Mouse (Mus musculus): ENCODE data around the gene Gins1. TPM values are rescaled to one million over a fixed set of nuclear protein-coding genes. Genes with fewer than 3 reads are reported as not detected.
"Not testable (repeated sequence)": the region's sequence is repeated elsewhere in the genome, so short reads cannot be mapped to it uniquely, and the experiment has no call there.

Gins1 gene
- total RNA-seq, 4 experiments from 2014 or later = 1.6 to 2.2 (median 1.9) TPM

DNA sequence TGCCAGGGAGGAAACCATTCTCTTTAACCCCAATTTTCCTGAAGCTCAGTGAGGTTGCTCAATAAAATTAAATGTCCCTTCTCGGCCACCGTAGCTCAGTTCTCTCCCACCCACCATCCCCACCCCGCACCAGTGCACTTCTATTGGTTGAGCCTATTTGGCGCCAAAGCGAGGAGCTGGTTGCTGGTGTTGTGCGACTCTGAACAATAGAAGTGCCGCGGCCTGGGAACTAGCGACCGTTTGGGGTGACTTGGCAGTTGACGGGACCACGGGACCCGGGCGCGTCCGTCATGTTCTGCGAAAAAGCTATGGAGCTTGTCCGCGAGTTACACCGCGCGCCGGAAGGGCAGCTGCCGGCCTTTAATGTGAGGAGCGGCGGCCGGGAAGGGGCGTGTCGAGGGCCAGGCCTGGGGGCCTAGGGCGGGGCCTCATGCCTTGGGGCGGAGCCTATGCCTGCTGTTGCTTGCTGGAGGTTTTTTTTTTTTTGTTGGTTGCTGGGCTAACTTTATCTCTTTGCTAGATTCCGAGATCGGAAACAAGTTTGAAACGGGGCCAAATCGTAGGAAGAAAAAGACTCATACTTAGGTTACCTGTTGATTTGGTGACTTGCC, 4.3 kb downstream of the Gins1 start:
- peak; percentile 76 to 85 for DNase-seq (ENCODE audit: low spot score in 2 of 2)

DNA sequence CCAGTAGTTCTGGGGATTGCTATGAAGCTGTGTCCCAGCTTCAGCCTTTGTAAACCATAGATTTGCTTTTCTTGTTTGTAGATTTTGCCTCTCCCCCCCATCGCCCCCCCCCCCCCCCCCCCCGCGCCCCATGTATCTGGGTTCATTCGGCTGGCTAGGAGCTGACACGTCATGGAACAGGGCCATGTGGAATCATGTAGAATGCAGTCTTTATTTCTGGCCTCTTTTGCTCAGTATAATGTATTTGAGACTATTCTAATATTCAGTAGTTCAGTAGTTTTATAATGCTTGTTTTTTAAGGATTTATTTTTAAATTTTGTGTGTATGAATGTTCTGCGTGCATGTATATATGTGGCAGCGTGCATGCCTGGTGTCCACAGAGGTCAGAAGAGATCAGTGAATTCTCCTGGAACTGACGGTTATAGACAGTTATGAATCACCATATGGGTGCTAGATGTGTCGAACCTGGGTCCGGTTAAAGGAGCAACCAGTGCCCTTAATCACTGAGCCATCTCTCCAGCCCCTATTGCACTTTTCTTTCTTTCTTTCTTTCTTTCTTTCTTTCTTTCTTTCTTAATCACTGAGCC, 5.2 kb downstream of the Gins1 start:
- DNase-seq (ENCODE audit: low spot score in 2 of 2) = no peak

DNA sequence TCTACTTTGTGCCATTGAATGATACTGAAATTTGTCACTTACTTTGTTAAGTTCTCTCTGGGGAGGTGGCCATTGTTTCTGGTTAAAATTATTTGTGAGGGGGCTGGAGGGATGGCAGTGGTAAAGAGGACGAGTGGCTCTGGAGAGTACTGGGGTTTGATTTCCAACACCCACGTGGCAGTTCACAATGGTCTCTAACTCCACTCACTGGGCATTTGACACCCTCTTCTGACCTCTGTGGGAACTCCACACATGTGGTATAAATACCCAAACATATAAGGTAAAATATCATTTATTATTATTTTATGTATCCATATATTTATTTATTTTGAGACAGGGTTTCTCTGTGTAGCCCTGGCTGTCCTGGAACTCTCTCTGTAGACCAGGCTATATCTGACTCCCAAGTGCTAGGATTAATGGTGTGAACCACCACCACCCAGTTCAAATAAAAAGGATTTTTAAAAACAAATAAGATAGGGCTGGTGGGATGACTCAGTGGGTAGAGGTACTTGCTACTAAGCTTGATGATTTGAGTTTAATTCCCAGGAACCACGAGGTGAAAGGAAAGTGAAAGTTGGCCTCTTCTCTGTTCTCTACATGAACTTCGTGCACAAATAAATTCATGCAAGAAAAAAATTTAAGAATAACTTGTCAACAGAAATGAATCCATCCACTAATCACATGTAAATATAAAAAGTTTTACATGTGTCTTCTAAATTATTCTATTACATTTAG, 9.7 kb downstream of the Gins1 start:
- no peak for DNase-seq (ENCODE audit: low spot score in 2 of 2)

DNA sequence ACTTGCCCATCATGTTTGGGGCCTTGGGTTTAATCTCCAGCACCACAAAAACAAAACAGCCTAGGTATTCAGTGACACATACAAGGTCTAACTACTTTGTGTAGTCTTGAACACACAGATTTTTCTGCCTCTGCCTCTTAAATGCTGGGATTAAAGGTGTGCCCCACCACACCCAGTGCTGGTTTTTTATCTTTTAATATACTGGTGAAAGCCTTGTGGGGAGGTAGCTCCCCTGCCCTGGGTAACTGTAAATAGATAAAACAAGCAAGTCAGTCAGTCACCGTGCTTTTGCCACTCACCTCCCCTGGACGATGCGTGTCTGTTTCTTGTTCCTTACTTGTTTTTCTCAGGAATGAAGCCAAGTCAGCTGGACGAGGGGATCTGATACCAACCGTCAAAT, 10.6 kb downstream of the Gins1 start:
- no peak for DNase-seq (ENCODE audit: low spot score in 2 of 2)

DNA sequence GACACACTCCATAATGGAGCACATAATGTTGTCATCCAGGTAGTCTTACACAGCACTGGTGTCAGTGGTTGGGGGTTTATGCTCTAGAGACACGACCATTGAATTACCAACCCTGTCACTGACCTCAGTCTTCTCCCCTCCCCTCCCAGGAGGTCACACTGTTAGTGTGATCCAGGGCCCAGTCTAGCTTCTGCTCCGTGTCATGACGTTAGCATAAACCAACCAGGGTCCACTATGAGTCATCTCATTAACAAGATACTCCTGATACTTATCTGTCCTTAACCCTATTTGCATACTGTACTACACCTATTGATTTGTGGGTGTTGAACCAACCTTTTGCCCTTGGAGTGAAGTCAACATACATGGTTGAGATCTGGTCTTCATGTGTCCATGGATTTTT, 13.5 kb downstream of the Gins1 start:
- DNase-seq (ENCODE audit: low spot score in 2 of 2) = no peak

DNA sequence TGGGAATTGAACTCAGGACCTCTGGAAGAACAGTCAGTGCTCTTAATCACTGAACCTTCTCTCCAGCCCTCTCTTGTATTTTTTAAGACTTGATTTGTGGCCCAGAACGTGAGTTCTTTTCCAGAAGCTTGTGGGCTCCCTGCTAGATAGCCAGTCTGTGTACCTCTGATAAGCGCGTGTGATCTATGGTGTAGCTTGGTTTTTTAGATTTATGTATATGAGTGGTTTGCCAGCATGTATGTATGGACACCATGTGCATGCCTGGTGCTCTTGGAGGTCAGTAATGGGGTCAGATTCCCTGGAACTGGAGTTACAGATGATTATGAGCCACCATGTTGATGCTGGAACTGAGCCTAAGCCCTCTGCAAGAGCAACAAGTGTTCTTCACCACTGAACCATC, 15.3 kb downstream of the Gins1 start:
- DNase-seq (ENCODE audit: low spot score in 2 of 2) = no peak

DNA sequence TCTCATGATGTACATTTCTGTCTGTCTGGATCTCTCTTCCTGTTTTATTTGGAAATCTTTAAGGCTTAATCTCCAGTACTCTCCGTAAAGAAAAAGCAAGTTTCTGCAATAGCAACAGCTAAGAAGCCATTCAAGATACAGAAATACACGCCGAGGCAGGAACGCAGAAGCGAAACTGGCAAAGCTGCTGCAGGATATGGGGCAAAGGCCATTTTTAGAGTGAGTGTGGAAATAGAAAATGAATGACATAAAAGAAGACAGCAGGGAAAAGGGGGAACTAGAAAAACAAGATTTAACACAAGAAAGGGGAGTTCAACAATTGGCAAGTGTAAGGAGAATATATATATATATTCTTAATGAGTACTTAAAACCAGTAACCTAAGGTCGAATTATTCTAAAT, 16.5 kb downstream of the Gins1 start:
- no peak for DNase-seq (ENCODE audit: low spot score in 2 of 2)

DNA sequence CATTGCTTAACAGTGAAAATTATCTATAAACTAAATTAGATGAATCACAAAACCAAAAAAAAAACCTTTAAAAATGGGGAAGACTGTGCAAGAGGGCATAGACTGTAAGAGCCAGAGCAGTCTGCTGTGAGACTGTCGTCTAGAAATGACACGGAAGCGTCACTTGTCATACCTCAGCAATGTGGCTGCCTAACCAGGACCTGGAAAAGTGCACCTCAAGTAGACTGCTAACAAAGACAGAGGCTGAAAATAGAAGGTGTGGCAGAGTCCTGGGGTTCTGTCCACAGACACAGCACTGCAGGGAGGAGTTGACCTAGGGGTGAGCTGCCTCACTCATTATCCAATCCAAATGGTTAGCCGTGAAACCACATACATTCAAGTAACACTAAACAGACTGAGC, 17.0 kb downstream of the Gins1 start:
- no peak for DNase-seq (ENCODE audit: low spot score in 2 of 2)

DNA sequence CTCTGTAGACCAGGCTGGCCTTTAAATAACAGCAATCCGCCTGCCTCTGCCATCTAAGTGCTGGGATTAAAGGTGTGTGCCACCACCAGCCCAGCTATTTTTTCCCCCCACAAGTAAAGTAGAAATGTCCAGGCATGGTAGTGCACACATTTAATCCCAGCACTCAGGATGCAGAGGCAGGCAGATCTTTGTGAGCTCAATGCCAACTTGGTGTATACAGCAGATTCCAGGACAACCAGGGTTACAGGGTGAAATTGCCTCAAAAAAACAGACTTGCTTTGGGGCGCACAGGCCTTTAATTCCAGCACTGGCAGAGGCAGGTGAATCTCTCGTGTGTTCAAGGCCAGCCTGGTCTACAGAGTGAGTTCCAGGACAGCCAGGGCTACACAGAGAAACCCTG, 17.8 kb downstream of the Gins1 start:
- no peak for DNase-seq (ENCODE audit: low spot score in 2 of 2)

DNA sequence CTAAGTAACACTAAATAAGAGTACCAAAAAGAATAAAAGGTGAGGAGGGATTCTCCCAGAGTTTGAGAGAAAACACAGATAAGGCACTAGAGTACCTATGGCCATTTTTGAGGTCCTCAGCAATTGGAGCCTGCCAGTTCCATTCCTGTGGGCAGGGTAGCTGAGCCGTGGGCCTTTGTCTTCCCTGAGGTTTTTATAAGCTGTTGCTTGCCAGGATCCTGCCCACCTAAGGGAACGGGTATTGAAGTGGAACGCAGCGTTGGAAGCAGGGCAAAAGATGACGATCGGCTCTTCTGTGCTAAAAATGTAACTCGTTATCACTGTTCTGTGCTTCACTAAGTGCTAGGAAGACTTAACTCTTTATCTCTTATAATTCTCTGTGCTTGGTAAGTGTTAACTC, 18.3 kb downstream of the Gins1 start:
- no peak for DNase-seq (ENCODE audit: low spot score in 2 of 2)

DNA sequence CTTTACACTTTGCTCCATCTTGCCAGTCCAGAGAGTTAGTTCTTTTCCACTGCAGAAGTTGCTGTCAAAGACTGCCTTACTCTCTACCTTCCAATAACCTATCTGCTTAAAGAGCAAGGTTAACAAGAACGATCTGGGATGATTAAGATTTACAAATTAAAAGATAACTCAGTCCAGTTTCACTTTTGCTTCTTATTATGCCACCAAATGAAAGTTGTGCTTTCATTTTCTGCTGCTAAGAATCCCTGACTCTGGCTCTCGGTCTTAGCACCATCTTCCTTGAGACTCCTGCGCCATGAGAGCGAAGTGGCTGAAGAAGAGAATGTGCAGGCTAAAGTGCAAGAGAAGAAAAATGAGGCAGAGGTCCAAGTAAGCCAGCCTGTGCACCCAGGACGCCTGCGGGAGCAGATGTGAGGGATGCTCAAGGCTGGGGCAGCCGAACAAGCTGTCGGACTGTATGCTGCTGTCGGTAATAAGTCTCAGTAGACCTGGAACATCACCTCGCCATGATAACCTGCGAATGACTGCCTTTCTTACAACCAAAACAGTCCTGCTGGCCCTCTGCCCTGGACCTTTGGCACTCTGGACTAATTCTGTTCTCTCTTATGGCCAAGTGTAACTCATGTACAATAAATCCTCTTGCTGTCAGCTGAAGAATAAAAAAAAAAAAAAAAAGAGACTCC, 22.0 kb downstream of the Gins1 start:
- DNase-seq (ENCODE audit: low spot score in 2 of 2) = no peak

DNA sequence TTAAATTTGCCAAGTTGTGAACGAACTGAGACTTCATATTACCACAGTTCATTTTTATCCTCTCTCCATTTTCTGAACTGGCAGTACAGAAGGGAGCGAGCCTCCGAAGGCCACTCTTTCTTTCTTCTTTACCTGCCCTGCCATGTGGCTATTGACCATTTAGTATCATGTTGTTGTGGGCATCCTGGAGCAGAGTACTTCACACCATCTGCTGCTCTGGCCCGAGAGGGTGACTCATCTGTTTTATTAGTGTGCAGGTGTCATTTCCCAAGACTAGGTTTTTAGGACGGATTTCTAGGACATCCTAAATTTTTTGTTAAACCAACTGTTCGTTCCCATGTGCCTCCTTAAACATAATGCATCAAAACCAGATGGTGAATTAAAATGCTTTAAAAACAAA, 24.0 kb downstream of the Gins1 start:
- DNase-seq (ENCODE audit: low spot score in 2 of 2) = no peak

DNA sequence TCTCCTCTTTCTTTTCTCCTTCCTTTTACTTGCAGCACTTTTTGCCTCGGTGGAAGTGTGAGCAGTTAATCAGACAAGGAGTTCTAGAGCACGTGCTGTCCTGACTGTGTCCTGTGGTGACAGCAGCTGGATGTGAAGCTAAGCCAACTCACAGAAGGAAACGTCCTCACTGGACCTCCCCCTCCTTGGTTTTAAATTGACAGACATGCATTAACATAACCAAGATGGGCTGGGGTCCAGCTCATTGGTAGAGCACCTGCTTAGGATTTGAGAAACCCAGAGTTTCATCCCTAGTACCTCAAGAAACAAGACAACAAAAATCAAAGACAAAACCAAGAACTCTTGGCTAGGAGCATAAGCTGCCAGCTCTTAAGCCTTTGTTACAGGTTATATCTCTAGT, 25.6 kb downstream of the Gins1 start:
- no peak for DNase-seq (ENCODE audit: low spot score in 2 of 2)

DNA sequence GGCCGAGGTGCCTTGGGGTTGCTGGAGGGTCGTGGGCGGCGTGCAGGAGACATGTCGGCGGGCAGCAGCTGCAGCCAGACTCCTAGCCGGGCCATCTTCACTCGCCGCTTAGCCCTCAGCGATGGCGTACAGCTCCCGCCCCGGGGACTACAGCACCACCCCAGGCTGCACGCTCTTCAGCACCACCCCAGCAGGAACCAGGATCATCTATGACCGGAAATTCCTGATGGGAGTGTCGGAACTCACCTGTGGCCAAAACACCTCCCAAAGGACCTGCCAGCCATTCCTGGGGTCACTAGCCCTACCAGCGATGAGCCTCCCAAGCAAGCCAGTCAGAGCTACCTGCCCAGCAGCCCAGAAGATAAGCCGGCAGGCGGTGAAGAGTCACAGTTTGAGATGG, 28.3 kb downstream of the Gins1 start:
- DNase-seq (ENCODE audit: low spot score in 2 of 2) = no peak

DNA sequence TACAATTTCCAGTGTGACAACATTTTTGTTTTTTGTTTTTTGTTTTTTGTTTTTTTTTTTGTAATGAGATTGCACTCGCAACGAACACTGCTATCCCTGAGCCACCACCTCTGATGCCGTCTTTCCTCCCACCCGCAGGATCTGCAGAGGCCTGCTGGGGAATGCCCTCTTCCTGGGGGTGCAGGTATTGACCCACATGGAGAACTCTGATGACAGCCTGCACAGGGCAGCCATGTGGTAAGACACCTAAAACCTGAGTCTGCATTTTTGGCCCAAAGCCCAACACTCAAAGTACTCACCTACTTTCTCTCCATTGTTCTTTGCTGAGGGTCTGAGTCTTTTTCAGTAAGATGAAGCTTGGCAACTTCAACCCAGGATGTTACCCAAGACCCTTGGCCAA, 29.5 kb downstream of the Gins1 start:
- no peak for DNase-seq (ENCODE audit: low spot score in 2 of 2)

DNA sequence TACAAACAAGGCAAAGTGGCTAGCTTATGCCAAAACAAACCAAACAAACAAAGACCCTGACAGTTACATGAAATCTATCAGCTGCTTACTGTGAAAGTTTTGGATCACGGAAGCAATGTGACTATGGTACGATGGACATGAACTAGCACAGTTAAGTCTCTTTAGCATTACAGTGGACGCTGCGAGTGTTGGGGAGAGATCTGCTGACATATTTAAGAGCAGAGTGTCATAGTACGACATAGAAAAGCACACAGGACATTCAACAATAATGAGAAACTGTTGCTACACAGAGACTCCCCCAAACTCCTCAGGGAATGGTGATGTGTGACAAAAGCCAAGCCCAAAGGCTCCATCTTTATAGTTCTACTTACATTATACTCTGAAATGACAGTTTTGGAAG, 38.8 kb downstream of the Gins1 start:
- DNase-seq (ENCODE audit: low spot score in 2 of 2) = no peak

DNA sequence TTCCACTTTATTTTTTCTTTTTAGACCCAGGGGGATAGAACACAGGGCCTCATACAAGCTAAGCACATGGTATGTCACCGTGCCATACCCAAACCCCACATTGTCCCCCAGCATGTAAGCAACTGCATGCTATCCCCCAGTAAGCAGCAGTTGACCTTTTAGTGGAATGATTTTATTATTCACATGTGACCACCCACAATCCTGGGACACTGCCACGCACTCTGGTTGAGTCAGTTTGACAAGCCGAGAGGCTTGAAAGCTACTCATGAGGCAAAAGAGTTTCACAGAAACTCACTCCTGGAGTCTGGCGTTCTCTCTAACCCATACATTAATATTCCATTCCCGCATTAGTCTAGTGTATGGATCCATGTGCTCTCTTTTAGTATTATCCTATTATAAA, 42.1 kb downstream of the Gins1 start:
- not testable (repeated sequence) for DNase-seq (ENCODE audit: low spot score in 2 of 2)

DNA sequence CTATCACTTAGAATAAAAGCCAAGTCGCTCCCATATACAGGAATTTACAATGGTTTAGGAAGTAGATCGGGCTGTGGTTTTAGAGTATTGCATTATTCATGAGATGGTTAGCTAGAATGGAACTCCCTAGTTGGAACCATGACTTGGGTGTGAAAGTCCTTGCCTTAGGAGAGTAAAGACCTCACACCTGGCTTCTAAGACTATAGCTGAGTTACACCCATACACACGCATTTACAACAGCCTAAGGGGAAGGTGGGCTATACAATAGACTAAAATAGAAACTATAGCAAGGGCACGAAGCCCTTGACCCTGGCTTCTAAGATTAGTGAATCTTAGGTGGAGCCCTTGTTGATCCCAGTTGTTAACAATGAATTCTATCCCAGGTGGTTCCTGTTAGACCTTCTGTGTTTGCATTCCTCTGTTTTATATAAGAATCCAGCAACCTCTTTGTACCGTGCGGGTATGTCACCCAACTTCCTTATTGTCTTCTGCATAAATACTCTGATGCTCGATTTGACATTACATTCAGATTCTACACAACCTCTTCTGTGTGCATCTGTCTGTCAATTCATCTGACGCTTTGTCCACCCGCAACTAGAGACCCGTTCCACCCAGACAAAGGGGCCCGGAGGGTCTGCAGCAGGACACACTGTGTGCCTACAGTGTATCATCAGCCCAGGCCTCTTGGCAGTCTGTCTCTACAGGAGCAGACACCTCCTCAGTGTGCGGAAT, 42.8 kb downstream of the Gins1 start:
- DNase-seq (ENCODE audit: low spot score in 2 of 2) = not testable (repeated sequence)

DNA sequence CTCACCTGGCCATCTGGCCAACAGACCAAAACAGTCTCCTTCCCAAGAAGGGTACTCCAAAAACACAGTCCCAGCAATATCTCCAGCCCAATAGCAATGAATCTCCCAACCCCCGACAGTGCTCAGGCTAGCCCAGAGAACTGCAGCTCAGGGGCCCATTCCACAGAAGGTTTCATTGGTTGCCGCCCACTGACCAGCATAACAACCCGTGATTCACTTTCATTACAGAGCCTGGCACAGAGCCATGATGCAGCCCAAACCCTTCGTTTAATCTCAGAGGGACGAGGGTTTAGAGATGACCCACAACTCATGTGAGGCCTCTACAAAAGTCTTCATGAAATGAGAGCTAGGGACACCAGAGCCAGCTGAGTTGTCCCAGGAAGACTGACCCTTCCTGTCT, 43.6 kb downstream of the Gins1 start:
- no peak for DNase-seq (ENCODE audit: low spot score in 2 of 2)

DNA sequence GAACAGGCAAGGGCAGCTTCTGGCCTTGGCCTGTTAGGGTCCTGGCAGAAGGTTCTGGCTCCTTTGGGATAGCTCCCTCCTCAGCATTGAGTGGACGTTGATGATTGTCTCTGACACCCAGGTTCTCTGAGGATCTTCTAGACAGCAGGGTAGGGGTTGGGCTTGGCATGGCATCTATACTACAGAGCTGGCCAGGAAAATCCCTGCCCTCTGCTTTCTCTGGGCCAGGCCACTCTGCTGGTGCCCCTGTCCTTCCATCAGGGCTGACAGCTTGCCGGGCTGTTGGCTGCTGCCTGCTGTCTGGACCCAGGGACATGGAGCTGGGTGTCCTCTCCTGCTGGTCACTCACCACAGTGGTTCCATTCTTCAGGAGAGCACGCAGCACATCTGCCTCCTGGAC, 44.5 kb downstream of the Gins1 start:
- DNase-seq (ENCODE audit: low spot score in 2 of 2) = no peak

DNA sequence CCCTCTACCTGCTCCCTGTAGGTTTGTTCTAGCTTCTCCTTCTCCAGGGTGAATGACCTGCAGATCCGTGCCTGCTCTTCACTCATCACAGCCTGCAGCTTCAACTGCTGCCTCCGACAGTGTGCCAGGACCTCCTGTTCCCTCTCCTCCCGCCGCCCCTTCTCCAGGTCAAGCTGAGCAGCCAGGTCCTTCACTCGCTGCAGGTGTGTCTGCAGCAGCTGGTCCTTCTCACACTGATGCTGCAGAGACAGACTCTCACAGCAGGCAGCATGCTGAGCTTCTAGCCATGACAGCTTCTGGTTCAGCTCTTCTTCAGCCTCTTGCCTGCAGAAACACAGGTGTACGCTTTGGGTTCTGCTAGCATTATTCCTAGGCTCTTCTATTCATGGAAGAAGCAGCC, 44.9 kb downstream of the Gins1 start:
- DNase-seq (ENCODE audit: low spot score in 2 of 2) = no peak

DNA sequence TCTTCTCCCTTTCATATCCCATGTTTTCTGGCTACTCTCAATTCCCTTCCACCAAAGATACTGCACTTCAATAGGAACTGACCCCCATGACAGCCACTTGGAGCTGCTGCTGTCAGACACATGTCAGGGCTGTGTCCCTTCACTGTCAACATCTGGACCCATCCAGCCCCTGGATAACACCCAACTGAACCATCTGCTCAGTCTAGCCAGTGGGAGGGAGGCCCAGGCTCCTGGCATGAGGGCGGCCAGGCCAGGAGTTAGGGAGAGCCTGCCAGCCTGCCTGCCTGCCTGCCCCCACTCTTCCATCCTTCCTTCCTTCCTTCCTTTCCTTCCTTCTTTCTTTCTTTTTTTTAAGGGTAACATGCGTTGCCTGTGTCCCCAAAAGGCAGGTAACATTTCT, 46.0 kb downstream of the Gins1 start:
- DNase-seq (ENCODE audit: low spot score in 2 of 2) = no peak
